Mouse (Mus musculus) cerebellum, adult 18-20 months (tissue): ENCODE data around the gene Cdkl4.
"Not testable (repeated sequence)": the region's sequence is repeated elsewhere in the genome, so short reads cannot be mapped to it uniquely, and the experiment has no call there.

ENCODE experiments used
- DNase-seq, 2 experiments: peaks; one replicate each; pipeline ENCODE4 v3.0.0; 2021

Gene Cdkl4

DNA sequence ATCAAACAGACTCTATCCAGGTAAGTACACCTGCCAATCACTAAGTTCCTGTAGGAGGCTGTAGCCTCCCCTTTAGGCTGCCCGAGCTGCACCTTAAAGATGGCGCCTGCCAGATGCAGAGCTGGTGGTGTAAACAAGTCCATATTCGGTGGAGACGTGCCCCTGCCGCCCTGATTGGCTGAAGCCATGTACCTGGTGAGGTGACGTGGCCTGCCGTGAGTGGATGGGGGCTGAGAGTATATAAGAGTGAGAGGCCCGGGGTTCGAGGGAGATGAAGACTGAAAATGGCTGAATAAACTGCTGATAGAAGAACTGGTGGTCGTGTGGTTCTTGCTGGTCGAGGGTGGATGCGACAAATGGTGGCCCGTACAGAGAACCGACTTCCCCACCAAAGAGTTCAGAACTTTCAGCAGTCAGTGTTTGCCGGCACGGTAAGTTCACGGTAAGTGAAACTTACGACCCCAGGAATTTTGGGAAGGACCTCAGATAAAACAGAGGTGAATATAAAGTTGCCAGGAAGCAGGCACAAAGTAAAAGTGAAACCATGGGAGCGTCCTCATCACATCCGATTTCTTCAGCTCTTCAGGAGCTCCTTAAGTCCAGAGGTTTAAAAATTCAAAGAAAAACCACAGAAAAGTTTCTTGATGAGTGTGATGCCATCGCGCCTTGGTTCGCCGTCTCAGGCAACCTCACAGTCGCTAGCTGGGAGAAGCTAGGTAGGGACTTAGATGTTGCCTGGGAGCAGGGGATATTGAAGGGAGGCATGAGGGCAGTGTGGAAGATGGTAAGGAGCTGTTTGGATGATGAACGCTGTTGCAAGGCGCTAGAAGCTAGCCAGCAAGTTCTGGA, 13.6 kb downstream of the Cdkl4 start:
- not testable (repeated sequence) for DNase-seq

DNA sequence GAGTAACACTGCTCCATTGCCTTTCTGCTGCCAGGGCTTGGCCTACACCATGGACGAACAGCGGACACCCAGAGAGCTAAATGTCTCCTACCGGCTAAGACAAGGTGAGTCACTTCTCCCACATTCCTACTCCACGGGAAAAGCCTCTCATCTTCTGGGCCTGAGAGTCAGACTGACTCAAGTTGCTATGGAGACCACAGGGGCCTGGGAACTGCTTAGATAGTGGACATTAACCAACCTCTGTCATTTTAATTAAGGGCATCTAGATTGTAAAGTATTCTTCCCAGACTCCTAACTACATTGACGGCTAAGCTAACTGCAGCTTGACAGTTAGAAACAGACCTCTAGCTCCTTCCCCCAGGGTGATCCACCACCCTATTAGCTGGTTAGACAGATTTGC, 14.8 kb downstream of the Cdkl4 start:
- DNase-seq = no peak

DNA sequence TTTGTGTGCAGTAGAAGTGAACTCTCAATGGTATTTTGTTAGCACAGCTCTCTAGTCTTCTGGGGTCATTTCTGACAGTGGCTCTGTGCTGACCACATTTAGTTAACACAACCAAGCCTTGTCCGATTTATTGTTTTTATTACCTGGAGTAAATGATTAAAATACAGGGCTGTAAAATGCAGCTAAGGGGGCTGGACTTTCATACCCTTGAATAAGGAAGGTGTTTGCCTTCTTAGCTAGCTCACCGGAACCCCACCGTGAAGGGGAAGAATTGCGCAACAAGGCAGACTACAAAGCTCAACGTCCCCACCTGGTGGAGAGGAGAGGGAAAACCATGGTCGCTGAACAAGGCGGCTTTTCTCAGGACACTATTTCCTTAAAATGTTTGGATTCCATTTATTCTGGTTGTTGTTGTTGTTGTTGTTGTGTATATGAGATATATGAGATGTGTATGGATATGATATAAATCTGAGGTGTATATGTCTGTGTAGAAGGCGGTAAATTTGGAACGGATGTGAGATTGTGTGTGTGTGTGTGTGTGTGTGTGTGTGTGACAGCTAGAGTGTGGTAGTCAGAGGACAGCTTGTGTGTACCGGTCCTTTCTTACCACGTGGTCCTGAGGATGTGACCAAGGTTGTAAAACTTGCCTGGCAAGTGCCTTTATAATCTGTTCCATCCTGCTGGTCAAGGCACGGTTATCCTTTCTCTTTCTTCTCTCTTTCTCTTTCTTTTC, 16.8 kb downstream of the Cdkl4 start:
- DNase-seq = peak; percentile 79 to 83

DNA sequence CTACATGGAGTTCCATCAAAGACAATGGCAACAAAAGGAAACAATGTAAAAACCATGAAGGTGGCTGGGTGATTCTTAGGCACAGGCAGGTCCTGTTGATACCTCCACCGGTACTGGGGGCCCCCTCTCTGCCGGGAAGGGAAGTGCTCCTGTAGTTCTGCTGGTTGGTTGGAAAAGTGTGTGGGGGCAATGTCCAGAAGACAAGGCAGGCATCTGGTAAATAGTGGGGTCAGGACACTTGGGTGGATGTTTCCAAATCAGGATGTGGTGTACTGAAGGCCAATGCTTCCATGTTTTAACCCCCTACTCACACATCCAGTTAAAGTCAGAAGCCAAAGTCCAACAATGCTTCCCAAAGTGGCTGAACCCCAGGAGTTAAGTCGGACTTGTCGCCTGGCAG, 17.9 kb downstream of the Cdkl4 start:
- DNase-seq = no peak

DNA sequence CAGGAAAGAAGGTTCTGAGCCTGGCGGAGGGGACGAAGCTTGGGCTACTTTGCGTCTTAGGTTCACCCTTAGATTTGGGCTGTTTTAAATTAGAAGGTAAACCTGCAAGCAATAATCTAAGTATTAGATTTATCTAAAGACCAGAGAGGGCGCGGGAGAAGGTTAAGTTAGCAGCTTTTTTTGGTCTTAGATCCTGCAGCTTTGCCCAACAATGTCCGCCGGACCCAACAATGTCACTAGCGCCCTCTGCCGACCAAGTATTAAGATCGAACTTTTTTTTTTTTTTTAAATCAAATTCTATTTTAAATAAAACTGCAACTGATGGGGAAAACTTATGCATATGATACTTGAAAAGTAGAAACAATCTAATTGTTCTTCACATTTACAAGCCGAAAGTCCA, 18.6 kb downstream of the Cdkl4 start:
- DNase-seq = peak; percentile 43 to 67

DNA sequence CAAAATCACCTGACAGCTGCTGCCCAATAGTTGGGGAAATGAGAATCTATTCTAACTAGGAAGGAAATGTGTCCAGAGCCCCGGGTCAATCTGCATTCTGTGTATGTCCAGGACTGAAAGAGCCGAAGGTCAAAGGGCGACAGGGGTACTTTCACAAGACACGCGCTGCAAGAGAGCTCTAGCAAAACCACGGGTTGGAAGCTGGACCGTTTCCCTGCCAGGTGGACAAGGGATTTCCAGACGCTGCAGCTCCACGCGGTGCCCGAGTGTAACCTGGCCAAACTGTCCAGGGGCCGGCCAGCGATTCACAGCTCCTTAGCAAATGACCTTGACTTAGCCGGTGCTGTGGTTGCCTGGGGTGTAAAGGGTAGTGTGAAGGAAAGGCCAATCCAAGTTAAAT, 19.0 kb downstream of the Cdkl4 start:
- DNase-seq = no peak

DNA sequence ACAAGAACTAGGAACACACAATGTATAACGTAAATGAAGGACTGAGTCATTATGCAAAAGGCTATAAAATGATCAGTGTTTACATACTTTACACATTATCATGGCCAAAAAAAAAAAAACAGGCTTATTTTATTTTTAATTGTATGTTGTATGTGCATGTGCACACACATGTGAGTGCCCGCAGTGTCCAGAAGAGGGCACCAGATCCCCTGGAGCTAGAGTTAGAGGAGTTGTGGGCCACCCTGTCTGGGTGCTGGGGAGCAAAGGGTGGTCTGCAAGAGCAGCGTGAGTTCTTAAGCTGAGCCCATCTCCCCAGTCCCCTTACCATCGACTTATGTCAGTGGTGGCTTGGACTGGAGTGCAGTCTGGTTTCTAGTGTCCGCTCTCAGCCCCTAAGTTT, 20.2 kb downstream of the Cdkl4 start:
- no peak for DNase-seq

DNA sequence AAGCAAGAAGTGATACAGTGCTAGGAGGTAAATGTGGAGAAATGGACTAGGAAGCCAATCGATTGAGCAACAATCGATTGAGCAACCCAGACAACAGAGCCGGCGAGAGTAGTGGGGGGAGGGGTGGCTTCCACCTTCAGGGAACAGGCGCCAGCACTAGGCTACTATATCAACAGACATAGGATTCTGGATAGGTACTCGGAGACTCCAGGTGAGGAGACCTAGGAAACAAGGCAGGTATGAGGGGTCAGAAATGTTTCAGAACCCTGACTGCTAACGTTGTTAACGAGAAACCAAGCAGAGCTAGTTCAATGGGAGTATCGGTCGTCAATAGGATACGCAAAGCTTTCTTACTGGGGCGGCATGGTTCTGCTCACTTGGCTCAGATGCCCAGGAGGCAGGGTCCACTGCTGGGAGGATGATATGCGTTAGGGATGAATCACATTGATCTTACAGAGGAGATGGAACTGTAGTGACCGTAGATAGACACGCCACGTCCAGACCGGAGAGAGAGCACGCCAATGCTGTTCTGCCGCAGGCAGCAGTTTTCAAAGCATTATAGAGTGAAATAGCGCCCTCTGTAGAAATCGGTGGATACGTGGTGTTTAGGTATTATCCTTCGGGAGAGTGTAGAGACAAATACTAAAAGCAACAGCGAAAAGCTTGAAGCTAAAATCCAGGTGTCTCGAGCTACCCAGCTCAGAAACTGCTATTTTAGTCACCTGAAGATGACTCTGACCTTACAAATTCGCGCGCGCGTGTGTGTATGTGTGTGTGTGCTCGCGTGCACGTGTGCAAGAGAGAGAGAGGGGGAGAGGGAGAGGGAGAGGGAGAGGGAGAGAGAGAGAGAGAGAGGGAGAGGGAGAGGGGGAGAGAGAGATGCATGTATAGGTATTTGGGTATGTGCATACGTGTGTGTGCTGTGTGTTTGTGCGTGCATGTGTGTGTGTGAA, 24.0 kb downstream of the Cdkl4 start:
- peak; percentile 84 to 85 for DNase-seq

DNA sequence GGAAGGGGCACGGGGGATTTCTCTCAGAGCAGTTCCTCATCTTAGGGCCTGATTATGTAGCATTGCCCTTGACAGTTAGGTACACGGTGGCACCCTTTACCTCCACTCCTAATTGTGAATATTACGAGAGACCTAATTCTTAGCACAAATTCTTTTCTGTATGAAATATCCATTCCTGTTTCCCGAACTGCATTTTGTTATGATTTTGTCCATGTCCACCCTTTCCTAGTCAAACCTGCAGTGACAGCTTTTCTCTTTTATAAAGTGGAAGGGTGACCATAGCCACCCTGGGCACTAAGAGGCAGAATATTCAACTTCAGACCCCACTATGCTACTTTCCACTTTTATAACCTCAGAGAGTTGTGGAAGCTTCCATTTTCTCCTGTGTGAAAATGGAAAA, 25.0 kb downstream of the Cdkl4 start:
- DNase-seq = no peak

DNA sequence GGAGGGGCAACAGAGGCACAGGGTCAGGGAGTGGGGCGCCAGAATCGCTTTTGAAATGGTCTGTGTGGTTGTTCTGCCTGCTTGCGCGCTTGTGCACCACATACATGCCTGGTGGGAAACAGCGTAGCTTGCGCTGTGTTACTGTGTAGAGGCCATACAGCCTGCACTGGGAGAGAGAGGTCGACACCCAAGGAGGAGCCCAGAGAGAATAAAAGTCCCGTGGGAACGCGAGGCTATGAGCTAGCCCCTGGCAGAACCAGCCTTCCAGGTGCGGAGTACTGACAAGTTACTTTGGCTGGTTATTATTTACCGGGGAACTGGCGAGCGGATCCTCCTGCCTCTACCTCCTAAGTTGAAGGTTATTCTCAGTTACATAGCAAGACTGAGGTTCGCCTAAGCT, 26.6 kb downstream of the Cdkl4 start:
- no peak for DNase-seq

DNA sequence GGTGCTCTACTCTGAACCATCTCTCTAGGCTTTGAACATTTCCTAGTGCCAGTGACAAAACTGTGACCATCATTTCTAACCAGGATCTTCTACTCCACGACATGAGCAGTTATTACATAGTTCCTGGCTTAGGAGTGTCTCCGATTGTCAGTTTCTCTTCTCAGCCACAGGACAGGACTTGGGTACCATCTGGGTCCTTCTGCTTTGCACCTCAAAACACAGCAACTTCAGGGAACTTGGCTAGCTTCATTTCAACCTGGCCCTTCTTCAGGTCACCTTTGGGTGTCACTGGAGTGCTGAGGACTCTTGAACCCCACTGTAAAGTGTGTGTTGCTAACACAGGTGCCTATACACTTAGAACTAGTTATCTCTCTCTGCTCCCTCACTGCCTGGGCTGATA, 30.8 kb downstream of the Cdkl4 start:
- no peak for DNase-seq

DNA sequence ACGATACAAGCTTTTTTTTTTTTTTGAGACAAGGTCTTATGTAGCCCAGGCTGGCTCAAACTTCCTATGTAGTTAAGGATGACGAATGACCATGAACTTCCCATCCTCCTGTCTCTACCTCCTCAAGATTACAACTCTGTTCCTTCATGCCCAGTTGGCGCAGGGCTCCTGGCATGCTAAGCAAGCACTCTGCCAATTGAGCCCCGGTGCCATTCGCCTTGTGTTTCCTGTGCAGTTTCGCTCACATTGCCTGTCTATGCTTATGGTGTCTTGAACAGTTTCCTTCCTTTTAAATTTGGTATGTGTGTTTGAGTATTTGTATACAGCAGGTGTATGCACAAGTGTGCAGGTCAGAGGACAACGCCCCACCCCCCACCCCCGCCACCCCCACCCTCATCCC, 31.4 kb downstream of the Cdkl4 start:
- DNase-seq = no peak

DNA sequence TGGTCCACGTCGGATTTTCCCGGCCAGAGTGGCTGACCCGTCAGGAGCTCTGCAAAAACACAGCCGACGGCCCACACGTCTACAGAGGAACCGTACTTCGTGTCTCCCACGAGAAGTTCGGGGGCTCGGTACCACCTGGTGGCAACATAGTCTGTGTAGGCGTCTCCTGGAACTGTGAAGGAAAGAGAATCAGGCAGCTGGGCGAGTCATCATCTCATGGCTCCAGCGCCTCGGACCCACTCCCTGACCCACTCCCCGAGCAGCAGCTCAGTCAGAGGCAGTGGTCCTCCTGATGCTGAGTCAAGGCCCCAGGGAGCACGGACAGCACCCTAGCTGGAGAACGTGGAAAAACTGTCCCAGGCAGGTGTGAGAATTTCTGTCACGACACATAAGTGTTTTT, 34.0 kb downstream of the Cdkl4 start:
- no peak for DNase-seq

DNA sequence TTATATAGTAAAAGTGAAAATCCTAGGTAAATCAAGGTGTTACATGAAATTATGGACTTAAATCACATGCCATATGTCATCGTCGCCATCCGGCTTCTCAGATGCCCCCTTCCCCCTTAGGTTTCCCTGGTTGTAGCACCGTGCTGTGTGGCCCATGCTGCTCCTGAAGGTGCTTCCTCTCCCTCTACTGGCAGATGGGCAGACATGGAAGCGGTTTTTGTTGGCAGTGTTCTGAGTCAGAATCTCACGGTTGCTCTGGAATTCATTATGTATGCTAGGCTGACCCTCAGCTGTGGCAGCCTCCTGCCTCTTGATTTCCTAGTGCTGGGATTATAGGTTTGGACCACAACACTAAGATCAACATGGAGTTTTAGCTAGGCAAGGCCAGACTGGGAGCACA, 40.5 kb downstream of the Cdkl4 start:
- DNase-seq = no peak

DNA sequence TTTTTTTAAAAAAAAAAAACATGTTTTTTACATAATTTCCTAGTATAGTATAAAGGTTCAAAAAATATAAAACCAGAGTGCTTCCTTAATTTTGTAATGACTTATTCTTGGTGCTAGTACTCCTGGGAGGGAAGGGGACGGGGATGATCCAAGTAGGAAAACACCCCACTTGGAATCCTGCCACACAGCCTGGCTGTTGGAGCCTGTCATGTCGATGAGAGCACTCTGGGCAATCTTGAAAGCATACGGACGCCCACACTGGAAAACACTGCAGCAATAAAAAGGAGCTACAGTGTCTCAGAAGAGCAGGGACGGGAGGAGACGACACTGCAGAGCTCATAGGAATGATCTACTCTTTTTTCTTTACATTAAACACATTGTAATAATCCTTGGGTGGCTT, 42.0 kb downstream of the Cdkl4 start:
- DNase-seq = no peak

DNA sequence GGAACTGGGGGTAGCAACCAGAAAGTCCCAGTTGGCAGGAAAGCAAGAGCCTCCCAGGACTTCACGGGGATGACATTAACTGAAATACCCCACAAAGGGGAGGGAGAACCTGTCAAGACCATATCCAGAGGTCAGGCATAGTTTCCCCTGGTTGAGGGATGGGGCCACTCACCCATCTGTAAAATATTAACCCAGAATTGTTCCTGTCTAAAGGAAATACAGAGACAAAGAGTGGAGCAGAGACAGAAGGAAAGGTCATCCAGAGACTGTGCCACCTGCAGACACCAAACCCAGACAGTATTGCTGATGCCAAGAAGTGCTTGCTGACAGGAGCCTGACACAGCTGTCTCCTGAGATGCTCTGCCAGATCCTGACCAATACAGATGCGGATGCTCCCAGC, 46.3 kb downstream of the Cdkl4 start:
- not testable (repeated sequence) for DNase-seq

DNA sequence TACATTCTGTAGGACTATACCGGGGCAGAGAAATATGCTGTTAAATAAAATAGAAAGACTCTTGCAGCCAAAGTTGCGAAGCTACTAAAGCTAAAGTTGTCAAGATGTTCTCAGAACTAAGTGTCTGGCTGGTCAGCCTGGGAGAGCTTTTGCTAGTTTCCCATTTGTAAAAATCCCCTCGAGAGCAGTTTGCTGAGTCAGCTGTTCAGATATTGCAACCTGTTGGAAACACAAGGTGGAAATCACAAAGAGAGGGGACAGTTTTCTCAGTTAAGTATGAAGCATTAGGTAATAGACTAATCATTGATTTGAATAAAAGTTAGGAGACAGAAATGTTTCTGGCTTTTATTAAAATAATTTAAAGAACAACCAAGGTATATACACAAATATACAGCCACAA, 54.4 kb downstream of the Cdkl4 start:
- DNase-seq = no peak

DNA sequence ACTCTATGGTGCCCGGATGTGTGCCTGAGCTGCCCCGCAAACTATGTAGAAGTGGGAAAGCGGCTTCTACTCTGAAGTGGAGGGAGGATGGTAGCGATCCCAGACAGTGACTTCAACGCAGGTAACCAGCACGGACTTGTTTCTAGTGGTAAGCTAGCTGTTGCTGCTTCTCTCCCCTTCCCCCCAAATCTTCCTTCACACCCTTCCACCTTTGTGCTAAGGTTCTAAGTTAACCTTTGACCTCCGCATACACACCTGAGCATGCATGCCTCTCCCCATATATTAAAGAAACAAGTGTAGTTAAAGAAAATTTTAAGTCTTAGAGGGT, 55.4 kb downstream of the Cdkl4 start:
- DNase-seq = no peak

DNA sequence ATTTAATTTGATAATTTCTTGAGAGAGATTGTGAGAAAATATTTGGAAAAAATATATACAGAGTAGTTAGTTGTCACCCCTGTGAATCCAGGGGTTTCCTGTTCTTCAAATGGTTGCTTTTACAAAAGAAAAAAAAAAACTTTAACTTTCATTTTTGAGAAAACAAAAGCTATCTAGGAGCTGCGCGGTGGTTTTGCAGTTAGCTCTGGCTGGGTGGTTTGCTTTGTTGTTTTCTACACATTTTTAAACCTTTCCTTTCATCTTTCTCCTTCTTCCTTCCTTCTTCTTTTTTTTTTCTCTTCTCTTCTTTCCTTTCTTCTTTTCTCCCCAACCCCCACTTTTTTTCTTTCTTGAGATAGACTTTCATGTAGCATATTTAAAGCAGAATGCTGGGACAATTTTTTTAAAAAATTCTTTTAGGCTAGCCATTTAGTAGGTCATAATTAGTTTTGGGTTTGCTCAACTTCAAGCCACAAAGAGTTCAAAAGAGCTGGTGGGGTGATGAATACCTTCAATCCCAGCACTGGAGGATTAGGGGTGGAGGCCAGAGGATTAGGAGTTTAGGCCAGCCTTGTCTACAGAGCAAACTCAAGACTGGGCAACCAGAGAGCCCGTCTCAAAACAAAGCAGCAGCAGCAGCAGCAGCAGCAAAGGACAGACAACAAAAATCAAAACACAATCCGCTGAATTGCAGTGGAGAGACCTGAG, 55.9 kb downstream of the Cdkl4 start:
- no peak for DNase-seq

DNA sequence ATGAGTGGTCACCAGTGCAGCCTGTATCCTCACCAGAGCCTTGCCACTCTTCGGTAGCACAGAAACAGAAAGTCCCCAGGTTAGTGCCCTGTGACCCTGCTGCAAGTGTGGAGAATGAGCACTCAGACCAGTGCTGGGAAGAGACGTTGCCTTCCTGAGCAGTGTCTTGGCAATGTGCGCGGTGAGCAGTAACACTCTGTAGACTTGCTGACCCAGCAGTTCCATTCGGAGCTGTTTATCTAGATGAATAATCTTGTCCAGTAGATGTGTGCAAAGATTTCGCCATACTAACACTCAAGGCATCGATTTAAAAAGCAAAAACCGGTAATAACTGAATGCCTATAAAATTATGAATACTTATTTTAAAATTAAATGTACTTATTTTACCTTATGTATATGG, 57.1 kb downstream of the Cdkl4 start:
- no peak for DNase-seq

DNA sequence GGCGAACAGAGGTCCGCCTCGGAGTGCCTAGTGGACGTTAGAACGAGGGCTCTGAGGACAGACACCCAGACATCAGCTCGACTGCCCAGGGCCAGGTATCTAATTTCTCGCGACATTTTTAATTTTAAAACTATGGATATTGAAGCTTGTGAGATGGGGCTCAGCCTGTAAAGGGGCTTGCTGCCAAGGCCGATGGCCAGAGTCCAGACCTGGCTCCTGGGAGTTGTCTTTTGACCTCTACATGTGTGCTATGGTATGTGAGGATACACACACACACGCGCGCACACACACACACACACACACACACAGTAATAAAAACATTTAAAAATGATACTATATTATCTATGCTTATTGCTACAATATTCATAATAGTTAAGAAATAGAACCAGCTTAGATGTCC, 58.8 kb downstream of the Cdkl4 start:
- DNase-seq = no peak

DNA sequence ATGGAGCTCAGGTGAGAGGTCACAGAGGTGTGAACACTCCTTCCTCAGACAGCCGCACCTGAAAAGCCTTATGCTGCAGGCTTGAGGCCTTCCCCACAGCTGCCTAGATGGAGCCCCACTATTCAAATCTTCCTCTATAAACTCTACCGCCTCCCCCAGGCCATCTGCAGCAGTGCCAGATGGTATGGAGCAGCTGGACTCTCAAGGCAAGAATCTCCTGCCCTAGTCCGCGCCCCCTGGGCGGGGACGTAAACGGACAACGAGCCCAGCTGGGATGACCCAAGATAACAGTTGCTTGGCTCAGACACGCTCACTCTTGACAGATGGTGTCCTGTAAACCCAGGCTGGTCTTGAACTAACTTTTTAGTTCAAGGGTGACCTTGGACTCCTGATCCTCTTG, 60.4 kb downstream of the Cdkl4 start:
- no peak for DNase-seq

DNA sequence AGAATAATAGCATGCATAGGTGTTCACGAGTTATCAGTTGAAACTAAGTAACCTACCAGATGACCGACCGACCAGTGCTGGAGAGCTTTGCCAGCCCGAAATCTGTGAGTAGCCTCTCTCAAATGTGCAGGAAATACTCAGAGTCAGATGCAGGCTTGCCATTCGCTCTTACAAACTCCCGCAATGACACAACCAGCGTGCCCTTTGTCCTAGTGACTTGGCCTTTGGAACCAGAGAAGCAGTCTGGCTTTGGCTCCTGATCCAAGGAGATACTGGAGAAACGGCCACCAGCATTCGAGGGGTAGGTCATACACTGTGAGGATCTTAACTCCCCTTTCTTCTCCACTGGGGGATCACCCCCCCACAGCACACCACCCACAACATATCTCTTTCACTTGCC, 61.7 kb downstream of the Cdkl4 start:
- DNase-seq = no peak
